Mouse (Mus musculus) CH12.LX (cell line): ENCODE results near the gene Cpa1.

ENCODE experiments used
- CTCF ChIP-seq, 2 experiments: IDR thresholded peaks in 1 of 2; conservative IDR thresholded peaks in 1 of 2; 2 replicates each; pipeline ENCODE4 v1.5.1; 2011 to 2012; ENCODE audit warnings: low read depth in 2 of 2, low read length in 2 of 2, improper control_type of control experiment in 1 of 2, inconsistent platforms in 1 of 2, mild to moderate bottlenecking in 1 of 2, moderate library complexity in 1 of 2
- EP300 ChIP-seq: IDR thresholded peaks from 2 replicates; pipeline ENCODE4 v1.6.1; 2011; ENCODE audit warnings: low read length, improper control_type of control experiment
- IRF4 ChIP-seq: IDR thresholded peaks from 2 replicates; pipeline ENCODE4 v1.6.1; 2014; ENCODE audit warnings: low read depth, mild to moderate bottlenecking, inconsistent platforms, low read length, improper control_type of control experiment
- POLR2A ChIP-seq: IDR thresholded peaks from 2 replicates; pipeline ENCODE4 v1.6.1; 2011; ENCODE audit warnings: low read depth, mild to moderate bottlenecking, improper control_type of control experiment, low read length
- UBTF ChIP-seq: IDR thresholded peaks from 2 replicates; pipeline ENCODE4 v1.6.1; 2012; ENCODE audit warnings: low read depth, mild to moderate bottlenecking, inconsistent platforms, low read length, improper control_type of control experiment, moderate library complexity
- ZKSCAN1 ChIP-seq: IDR thresholded peaks from 2 replicates; pipeline ENCODE4 v1.6.1; 2012; ENCODE audit warnings: low read depth, inconsistent platforms, low read length, improper control_type of control experiment, borderline replicate concordance
- ZMIZ1 ChIP-seq: IDR thresholded peaks from 2 replicates; pipeline ENCODE4 v1.6.1; 2012; ENCODE audit warnings: low read depth, mild to moderate bottlenecking, inconsistent platforms, low read length, improper control_type of control experiment

DNA sequence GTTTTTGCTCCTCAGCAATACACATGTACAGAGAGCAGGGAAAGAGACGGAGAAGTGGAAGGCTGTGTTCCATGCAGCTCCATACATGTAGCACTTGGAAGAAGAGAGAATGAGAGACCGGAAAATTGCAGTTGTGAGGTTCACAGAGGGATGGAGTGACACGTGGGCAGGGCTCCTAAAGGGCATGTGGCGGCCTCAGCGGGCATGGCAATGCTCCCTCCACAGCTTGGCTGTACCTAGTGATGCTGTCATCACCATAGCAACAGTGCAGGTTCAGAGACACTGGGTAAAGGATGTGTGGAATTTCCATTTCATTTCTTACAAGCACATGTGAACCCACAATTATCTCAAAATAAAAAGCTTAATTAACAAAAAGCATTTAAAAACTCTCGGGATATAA lies 39.5 kb downstream of the Cpa1 start:
- TF ChIP-seq CTCF (conservative IDR thresholded peaks at IDR 0.05 in 1 of 2, IDR thresholded peaks at IDR 0.05 in 1 of 2; ENCODE audit: low read depth in 2 of 2, low read length in 2 of 2) = no peak
- no peak for TF ChIP-seq IRF4
- TF ChIP-seq ZKSCAN1 = no peak
- TF ChIP-seq UBTF = no peak
- no peak for TF ChIP-seq POLR2A
- TF ChIP-seq ZMIZ1 = no peak
- TF ChIP-seq EP300 = no peak
